Mouse (Mus musculus) 3134 (cell line): ENCODE measurements around the gene Iqsec1.

Experiments
- DNase-seq: peaks from one replicate; pipeline ENCODE4 v3.0.0-alpha.2; 2011; ENCODE audit warnings: low spot score; ENCODE audit not compliant: insufficient read length; ENCODE audit errors: extremely low read depth

The Iqsec1 gene

DNA sequence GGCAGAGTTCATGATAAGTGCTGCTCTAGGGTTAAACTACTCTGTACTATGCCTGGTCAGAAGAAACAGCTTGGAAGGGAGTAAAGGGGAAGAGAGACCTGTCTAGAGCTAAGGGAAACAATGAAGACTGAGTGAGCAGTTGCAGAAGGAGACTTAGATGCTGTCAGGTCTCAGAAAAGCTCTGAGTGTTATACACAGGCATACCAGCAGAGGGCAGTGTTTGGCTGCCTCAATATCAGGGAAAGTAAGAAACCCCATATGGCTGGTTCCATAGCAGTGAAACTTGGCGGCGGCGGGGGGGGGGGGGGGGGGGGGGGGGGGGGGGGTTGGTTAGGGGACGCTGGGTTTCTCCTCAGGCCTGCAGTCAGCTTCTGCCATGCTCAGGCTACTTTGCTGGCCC is 169.5 kb downstream of the Iqsec1 start:
- DNase-seq: peak; percentile 16

- no peak for DNase-seq
These were observed 171.9 kb downstream of the Iqsec1 start for GRCm38 (mm10) chr6:90816551-90816950.

- DNase-seq: no peak
These were observed 173.1 kb downstream of the Iqsec1 start for GRCm38 (mm10) chr6:90815341-90815740.

GRCm38 (mm10) chr6:90813526-90813925 is 175.0 kb downstream of the Iqsec1 start:
- no peak for DNase-seq

- no peak for DNase-seq
These were observed 175.9 kb downstream of the Iqsec1 start for GRCm38 (mm10) chr6:90812584-90812983.

DNA sequence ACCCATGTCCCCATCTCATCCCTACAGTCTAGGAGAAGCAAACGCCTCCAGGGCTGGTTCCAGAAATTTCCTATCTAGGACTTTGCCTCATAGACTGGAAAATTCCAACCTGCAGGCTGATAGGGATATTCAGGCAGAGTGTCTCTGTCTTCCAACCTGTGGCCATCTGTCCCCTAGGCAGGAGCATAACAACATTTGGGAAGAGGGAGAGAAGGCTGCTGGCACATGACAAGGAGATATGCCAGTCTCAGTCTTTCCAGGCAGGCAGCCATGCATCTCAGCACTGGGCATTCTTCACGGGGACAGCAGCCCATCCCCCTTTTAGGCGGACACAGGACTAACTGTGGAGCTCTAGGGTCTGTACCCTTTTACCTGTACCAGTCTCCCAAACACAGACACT is 176.4 kb downstream of the Iqsec1 start:
- no peak for DNase-seq

DNA sequence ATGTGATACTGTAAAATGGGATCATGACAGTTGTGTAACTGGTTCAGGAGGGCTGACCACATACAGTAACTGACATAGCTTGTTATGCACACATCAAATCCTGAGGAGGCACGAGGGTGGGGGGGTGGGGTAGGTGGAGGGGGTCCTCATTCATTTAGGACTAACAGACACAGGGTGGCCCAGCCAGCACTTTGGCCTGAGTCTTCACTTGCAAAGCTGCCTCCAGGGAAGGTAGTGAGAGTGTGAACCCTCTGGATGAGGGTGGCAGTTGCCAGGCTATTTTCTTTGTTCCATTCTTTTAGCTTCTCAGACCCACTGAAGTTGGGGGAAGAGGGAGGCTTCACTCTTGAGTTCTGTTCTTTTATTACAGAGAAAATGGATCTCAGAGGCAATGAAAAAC is 177.9 kb downstream of the Iqsec1 start:
- no peak for DNase-seq

GRCm38 (mm10) chr6:90809960-90810362 is 178.5 kb downstream of the Iqsec1 start:
- DNase-seq: no peak

DNA sequence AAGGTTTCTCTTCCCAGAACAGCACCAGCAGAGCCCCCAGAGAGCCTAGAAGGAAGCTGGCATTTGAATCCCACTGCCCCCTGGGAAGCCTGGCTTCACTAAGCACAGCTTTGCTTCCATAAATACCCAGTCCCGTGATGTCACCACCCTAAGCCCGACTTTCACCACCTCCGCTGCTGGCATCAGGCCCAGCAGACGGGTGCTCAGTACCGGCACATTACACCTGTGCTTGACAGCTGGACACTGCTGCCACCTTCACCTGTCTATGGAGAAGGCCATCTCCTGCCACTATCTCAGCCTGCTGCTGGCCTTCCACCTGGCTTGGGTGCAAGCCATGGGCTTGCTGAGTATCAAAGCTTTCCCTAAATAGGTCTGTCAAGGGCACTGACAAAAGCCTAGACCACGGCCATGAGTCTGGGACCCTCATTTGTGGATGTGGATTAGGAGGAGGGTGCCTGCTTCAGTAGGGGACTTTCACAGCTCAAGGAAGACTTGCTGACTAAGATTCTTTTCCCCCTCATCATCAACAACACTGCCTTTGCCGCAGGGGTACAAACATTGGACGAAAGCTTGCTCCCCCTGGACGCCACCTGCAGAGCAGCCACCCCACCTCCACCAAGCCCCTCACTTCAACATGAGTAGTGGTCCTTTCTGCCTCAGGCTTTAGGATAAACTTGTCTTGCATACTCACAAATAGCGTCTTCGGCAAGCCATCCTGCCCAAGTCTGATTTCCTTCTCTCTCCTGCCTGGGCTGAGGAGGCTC is 179.2 kb downstream of the Iqsec1 start:
- no peak for DNase-seq

DNA sequence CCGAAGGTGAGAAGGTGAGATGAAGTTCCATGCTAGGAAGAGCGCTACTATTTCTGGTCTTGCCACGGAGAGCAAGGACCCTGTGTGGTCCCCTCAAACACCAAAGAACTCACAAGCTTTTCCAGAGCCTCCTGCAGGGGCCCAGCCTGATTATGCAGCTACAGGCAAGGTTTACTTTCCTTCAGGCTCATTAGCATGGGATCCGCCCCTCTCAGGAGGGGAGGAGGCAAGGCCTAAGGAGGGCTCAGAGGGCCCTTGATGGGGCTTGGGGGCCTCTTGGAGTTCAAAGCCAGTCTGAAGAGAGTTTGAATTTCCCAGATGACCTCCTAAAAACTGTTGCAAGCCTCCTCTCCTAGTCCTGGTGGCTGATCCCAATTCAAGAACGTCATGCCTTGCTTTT is 179.9 kb downstream of the Iqsec1 start:
- DNase-seq: no peak

DNA sequence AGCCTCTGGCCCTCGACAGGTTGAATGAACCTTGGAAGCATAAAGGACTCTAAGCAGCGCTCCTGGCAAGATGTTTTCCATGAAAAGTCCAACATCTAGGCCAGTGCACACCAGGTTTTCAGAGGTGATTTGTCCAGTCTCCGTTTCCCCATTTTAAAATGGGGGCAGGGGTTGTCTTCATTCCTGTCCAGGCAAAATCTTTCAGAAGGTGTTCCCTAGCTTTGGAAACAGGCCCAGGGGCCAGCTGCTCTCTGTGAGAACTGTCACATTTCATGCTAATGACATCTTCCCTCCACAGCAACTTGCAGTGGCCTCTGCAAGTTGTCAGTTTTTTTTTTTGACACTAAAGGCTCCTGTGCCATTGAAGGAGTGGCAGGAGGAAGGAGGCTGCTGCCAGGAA is 180.4 kb downstream of the Iqsec1 start:
- DNase-seq: no peak

- no peak for DNase-seq
These were observed 180.9 kb downstream of the Iqsec1 start for GRCm38 (mm10) chr6:90807581-90807980.

- DNase-seq: no peak
These were observed 181.7 kb downstream of the Iqsec1 start for GRCm38 (mm10) chr6:90806743-90807142.

DNA sequence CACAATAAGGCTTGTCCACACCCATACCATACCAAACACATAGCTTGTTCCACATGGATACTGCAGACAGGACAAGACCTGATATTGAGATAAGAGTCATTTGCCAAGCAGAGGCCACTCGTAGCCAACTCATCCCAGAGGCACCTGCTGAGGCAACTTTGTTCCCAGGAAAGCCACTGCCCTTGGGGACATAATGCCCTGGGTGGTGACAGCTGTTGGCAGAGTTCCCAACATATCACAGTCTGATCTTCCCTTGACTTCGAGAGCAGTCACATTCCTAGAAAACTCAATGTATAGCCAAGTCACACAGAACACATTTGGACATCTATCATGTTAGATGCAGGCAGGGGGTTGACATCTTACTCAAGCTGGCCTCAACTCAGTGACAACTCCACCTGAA is 183.4 kb downstream of the Iqsec1 start:
- DNase-seq: no peak

DNA sequence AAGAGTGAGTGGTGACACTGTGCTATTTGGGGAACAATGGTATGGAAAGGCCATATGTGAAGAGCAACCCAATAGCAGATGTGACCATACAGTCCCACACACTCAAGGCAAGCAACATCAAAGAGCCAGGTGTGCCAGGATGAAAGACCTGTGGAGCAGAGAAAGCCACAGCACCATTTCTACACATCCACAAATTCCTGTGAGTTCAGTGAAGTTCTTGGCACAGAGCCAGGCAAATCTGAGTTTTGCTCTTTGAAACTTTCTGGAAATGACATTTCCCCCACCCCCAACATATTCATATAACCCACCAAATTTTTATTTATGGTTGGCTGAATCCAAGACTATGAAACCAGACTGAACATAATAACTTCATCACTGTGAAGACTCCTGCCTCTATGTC is 183.8 kb downstream of the Iqsec1 start:
- no peak for DNase-seq

GRCm38 (mm10) chr6:90802604-90803003 is 185.9 kb downstream of the Iqsec1 start:
- no peak for DNase-seq

DNA sequence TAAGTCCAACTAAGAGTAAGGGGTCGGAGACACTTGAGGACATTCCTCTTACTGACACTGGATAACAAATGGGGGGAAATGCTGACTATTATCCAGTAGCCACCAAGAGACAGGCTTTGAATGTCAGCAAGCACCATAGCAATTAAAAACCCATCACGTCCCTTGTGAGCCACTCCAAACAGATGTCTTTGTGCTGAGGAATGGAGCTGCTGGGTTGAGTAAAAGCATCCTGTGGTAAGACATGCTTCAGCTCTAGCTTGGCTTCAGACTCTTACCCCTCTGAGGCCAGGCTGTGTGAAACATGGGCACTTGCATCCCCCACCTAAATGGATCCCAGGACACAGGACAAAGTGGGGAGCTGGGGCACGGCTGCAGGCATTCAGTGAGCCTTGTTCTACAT is 186.4 kb downstream of the Iqsec1 start:
- DNase-seq: no peak

- no peak for DNase-seq
These were observed 187.7 kb downstream of the Iqsec1 start for GRCm38 (mm10) chr6:90800825-90801224.

DNA sequence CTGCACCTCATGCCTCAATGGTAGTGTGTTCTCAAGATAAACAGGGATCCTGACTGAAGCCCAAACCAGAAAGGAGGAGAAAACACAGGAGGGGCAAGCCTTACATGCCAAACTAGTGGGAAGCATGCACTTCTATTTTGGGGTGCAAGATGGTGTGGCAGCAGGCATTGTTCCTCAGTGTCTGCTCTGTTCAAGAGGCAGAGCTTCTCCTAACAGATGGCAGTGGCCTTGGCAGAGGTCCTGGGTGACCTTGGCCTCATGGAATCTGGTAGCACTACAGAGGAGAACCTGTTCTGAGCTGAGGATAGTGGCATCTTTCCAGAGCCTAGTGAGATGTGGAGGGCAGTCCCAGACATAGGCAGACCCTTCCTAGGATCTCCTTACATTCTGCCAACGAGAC is 189.4 kb downstream of the Iqsec1 start:
- no peak for DNase-seq

- no peak for DNase-seq
These were observed 190.3 kb downstream of the Iqsec1 start for GRCm38 (mm10) chr6:90798201-90798600.

GRCm38 (mm10) chr6:90796902-90797596 is 191.4 kb downstream of the Iqsec1 start:
- DNase-seq: no peak

DNA sequence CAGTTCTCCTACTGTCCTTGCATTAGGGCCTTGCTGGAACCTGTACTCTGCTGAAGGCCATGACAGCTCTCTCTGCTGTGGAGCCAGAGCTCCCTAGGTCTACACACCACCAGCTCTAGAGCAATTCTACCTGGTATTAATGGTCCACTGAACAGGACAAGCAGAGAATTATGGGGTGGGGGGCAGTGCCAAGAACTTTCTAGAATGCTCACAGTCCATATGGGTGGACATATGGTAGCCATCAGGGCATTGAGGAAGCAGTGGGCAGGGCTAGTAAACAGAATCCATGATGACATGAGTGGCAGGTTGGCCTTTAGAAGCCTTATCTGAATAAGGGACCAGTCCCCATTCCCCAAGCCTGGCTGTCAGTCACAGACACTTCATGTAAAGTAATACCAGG is 197.6 kb downstream of the Iqsec1 start:
- no peak for DNase-seq
